Mouse (Mus musculus): ENCODE data around the gene Abcc4. TPM values are rescaled to one million over a fixed set of nuclear protein-coding genes. Genes with fewer than 3 reads are reported as not detected.

The Abcc4 gene
- polyA plus RNA-seq, 1 experiment = 4.5 TPM

GRCm38 (mm10) chr14:118699508-118699907 is 6.5 kb downstream of the Abcc4 start:
- TF ChIP-seq POLR2A (IDR thresholded peaks at IDR 0.05; ENCODE audit: borderline replicate concordance, insufficient read depth, low read length) = no peak
- no peak for TF ChIP-seq CTCF (IDR thresholded peaks at IDR 0.05; ENCODE audit: borderline replicate concordance, insufficient read depth, low read depth, low read length)
- Histone ChIP-seq H3K27ac (ENCODE audit: insufficient read depth, low read length) (no peak overlapping the region), H3K4me1 (ENCODE audit: control insufficient read depth, insufficient read depth, low read length) (peaks cover 13% of the 10 kb centered on the region), H3K27me3 (ENCODE audit: control insufficient read depth, insufficient read depth, low read length) (no peaks in the 10 kb centered on the region), H3K4me3 (replicated peaks; ENCODE audit: insufficient read depth, low read depth, low read length) (no peak overlapping the region)
- no peak for DNase-seq
- 75% methylated on average over 10 of the region's 10 CpGs for WGBS

DNA sequence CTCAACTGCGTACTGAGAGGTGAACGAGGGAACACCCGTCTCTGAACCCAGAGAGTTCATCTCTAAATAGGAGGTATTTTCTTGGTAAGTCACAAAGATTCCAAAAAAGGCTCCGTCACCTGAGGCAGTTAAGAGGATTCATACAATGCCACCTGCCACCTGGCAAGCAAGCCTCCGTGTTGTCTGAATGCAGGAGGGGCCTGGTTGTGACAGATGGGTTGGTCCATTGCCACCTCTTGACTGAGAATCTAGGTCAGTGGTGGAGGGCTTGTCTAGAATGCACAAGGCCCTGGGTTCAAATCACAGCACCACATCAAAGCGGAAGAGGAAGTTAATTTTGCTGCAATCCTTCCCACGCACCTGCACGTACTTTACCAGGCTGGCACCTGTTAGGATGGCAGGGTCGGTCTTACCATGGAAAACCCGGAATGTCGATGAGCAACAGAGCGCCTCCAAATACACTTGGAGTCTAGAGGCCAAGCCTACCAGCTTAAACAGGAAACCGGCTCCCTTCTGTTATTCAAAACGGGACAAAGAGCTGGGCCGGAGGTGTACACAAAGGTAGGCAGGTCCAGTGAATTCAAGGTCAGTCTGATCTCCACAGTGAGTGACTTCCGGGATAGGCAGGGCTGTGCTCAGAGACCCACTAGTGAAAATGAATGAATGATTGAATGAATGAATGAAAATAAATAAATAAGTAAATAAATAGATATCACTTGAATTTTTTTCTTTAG is 9.3 kb downstream of the Abcc4 start:
- 79% methylated on average over 16 of the region's 16 CpGs for WGBS
- no peaks in the 10 kb centered on the region for H3K27me3 ChIP-seq (ENCODE audit: control insufficient read depth, insufficient read depth, low read length)
- no peak overlapping the region for H3K4me3 ChIP-seq (replicated peaks; ENCODE audit: insufficient read depth, low read depth, low read length)
- H3K4me1 ChIP-seq (ENCODE audit: control insufficient read depth, insufficient read depth, low read length) = peaks cover 13% of the 10 kb centered on the region
- peak; percentile 49 to 72 for DNase-seq
- TF ChIP-seq CTCF (IDR thresholded peaks at IDR 0.05; ENCODE audit: borderline replicate concordance, insufficient read depth, low read depth, low read length) (no peak), POLR2A (IDR thresholded peaks at IDR 0.05; ENCODE audit: borderline replicate concordance, insufficient read depth, low read length) (no peak)
- H3K27ac ChIP-seq (ENCODE audit: insufficient read depth, low read length) = no peak overlapping the region

DNA sequence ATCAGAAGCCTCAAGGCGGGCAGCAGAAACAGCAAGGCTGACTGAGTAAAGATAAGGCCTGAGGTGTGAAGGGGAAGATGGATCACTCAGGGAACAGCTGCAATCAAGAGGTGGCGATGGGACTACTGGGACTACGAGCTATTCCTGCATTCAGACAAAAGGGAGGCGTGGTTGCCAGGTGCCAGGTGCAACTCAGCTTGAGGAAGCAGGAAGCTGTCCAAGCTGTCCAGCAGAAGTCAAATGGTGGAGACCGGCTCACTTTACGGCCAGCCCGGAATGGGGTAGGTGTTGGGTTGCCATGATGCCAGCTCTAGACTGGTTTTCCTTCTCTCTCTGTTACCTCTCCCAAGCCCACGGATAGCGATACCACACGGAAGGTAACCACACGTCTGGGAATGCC is 10.2 kb downstream of the Abcc4 start:
- 49% methylated on average over 11 of the region's 11 CpGs for WGBS
- no peak overlapping the region for H3K27ac ChIP-seq (ENCODE audit: insufficient read depth, low read length)
- peak; percentile 22 to 44 for DNase-seq

GRCm38 (mm10) chr14:118694321-118694720 is 11.7 kb downstream of the Abcc4 start:
- TF ChIP-seq CTCF (IDR thresholded peaks at IDR 0.05; ENCODE audit: borderline replicate concordance, insufficient read depth, low read depth, low read length) (no peak), POLR2A (IDR thresholded peaks at IDR 0.05; ENCODE audit: borderline replicate concordance, insufficient read depth, low read length) (no peak)
- Histone ChIP-seq H3K27me3 (ENCODE audit: control insufficient read depth, insufficient read depth, low read length) (no peaks in the 10 kb centered on the region), H3K4me1 (ENCODE audit: control insufficient read depth, insufficient read depth, low read length) (peaks cover 13% of the 10 kb centered on the region), H3K27ac (ENCODE audit: insufficient read depth, low read length) (no peak overlapping the region), H3K4me3 (replicated peaks; ENCODE audit: insufficient read depth, low read depth, low read length) (no peak overlapping the region)
- no peak for DNase-seq
- WGBS = 95% methylated on average over 7 of the region's 7 CpGs

More for the DNA sequence above, 10.2 kb downstream of the Abcc4 start:
- TF ChIP-seq POLR2A (IDR thresholded peaks at IDR 0.05; ENCODE audit: borderline replicate concordance, insufficient read depth, low read length) = no peak
- no peak for TF ChIP-seq CTCF (IDR thresholded peaks at IDR 0.05; ENCODE audit: borderline replicate concordance, insufficient read depth, low read depth, low read length)
- Histone ChIP-seq H3K4me3 (replicated peaks; ENCODE audit: insufficient read depth, low read depth, low read length) (no peak overlapping the region), H3K4me1 (ENCODE audit: control insufficient read depth, insufficient read depth, low read length) (peaks cover 13% of the 10 kb centered on the region), H3K27me3 (ENCODE audit: control insufficient read depth, insufficient read depth, low read length) (no peaks in the 10 kb centered on the region)

DNA sequence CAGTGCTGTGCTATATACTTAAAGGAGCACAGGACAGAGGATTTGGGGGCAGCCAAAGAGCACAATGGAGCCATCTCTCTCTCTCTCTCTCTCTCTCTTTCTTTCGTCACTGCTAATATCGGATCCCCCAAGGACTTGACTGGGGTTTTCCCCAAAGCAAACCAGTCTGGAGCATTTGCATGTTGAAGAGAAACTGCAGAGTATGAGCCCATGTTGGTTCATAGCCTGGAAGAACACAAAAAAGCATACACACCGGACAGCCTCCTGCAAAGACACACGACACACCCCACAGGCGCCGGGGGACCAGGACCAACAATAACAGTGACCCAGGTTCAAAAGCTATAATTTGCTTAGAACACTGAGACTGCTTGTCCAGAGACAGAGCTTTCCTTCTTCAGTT is 14.1 kb downstream of the Abcc4 start:
- no peaks in the 10 kb centered on the region for H3K27me3 ChIP-seq (ENCODE audit: control insufficient read depth, insufficient read depth, low read length)
- H3K4me1 ChIP-seq (ENCODE audit: control insufficient read depth, insufficient read depth, low read length) = peaks cover 13% of the 10 kb centered on the region
- no peak overlapping the region for H3K4me3 ChIP-seq (replicated peaks; ENCODE audit: insufficient read depth, low read depth, low read length)
- WGBS = 91% methylated on average over 6 of the region's 6 CpGs
- TF ChIP-seq CTCF (IDR thresholded peaks at IDR 0.05; ENCODE audit: borderline replicate concordance, insufficient read depth, low read depth, low read length) (no peak), POLR2A (IDR thresholded peaks at IDR 0.05; ENCODE audit: borderline replicate concordance, insufficient read depth, low read length) (no peak)
- DNase-seq = no peak
- no peak overlapping the region; the same call in 1 of the 2 replicates for H3K27ac ChIP-seq (ENCODE audit: insufficient read depth, low read length)

DNA sequence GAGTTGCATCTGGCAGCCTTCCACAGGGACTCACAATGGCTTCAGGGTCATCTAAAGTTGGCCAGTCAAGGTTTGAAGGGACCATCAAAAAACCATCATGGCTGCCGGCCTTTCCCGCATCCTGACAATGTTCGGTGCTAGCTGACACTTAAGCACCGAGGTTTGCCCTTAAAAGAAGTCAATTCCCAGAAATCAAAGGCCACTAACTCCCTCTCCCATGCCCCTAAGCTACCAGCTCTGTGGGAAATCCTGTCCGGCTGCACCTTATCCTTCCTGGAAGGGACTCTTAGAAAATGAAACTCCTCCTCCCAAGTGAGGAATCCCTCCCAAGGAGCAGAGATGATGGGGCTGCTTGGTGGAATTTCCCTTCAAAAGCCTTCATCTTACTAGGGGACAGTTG is 14.6 kb downstream of the Abcc4 start:
- Histone ChIP-seq H3K4me3 (replicated peaks; ENCODE audit: insufficient read depth, low read depth, low read length) (no peak overlapping the region), H3K4me1 (ENCODE audit: control insufficient read depth, insufficient read depth, low read length) (peaks cover 10% of the 10 kb centered on the region), H3K27ac (ENCODE audit: insufficient read depth, low read length) (no peak overlapping the region), H3K27me3 (ENCODE audit: control insufficient read depth, insufficient read depth, low read length) (no peaks in the 10 kb centered on the region)
- whole genome bisulfite sequencing = 93% methylated on average over 5 of the region's 5 CpGs
- TF ChIP-seq CTCF (IDR thresholded peaks at IDR 0.05; ENCODE audit: borderline replicate concordance, insufficient read depth, low read depth, low read length) (no peak), POLR2A (IDR thresholded peaks at IDR 0.05; ENCODE audit: borderline replicate concordance, insufficient read depth, low read length) (no peak)
- no peak for DNase-seq

DNA sequence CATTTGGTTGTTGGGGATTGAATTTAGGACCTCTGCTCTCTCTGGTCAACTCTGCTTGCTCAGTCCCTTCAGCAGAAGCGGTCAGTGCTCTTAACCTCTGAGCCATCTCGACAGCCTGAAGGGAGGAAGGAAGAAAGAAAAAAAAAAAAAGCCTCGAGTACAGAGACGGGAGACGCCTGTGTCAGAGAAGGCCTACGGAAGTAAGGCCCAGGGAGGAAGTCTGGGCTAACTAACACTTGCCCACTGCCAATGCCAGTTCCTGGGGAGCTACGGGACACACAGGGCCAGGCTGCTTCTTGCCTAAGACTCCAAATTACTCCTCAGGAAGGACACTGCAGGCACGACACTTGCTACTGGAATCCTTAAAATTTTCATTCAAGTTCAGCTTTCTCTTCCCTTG is 15.1 kb downstream of the Abcc4 start:
- DNase-seq = no peak
- TF ChIP-seq CTCF (IDR thresholded peaks at IDR 0.05; ENCODE audit: borderline replicate concordance, insufficient read depth, low read depth, low read length) (no peak), POLR2A (IDR thresholded peaks at IDR 0.05; ENCODE audit: borderline replicate concordance, insufficient read depth, low read length) (no peak)
- Histone ChIP-seq H3K4me1 (ENCODE audit: control insufficient read depth, insufficient read depth, low read length) (peaks cover 5% of the 10 kb centered on the region), H3K4me3 (replicated peaks; ENCODE audit: insufficient read depth, low read depth, low read length) (no peak overlapping the region), H3K27me3 (ENCODE audit: control insufficient read depth, insufficient read depth, low read length) (no peaks in the 10 kb centered on the region), H3K27ac (ENCODE audit: insufficient read depth, low read length) (no peak overlapping the region)
- WGBS = 71% methylated on average over 8 of the region's 8 CpGs

GRCm38 (mm10) chr14:118690336-118690735 is 15.7 kb downstream of the Abcc4 start:
- Histone ChIP-seq H3K27ac (ENCODE audit: insufficient read depth, low read length) (no peak overlapping the region), H3K27me3 (ENCODE audit: control insufficient read depth, insufficient read depth, low read length) (no peaks in the 10 kb centered on the region), H3K4me1 (ENCODE audit: control insufficient read depth, insufficient read depth, low read length) (no peaks in the 10 kb centered on the region; the same call in 1 of the 2 replicates), H3K4me3 (replicated peaks; ENCODE audit: insufficient read depth, low read depth, low read length) (no peak overlapping the region)
- 48% methylated on average over 10 of the region's 10 CpGs for WGBS
- TF ChIP-seq POLR2A (IDR thresholded peaks at IDR 0.05; ENCODE audit: borderline replicate concordance, insufficient read depth, low read length) (no peak), CTCF (IDR thresholded peaks at IDR 0.05; ENCODE audit: borderline replicate concordance, insufficient read depth, low read depth, low read length) (no peak)
- no peak for DNase-seq

All from cerebellum, adult 2 months (tissue).